Mouse (Mus musculus) B cell, adult 2 months (primary cell): ENCODE results near the gene Cald1.
A peak's percentile ranks its signal among the peaks of the same experiment; 100 is the strongest.

Experiments
- DNase-seq, 2 experiments: peaks; one replicate each; pipeline ENCODE4 v3.0.0; 2022

Cald1 gene

GRCm38 (mm10) chr6:34722660-34723059 lies 124.4 kb downstream of the Cald1 start:
- no peak for DNase-seq

- DNase-seq = no peak
Measured at GRCm38 (mm10) chr6:34723250-34723904, 125.1 kb downstream of the Cald1 start.

GRCm38 (mm10) chr6:34725660-34726059 lies 127.4 kb downstream of the Cald1 start:
- no peak for DNase-seq

- DNase-seq = no peak
Measured at GRCm38 (mm10) chr6:34726104-34726503, 127.8 kb downstream of the Cald1 start.

GRCm38 (mm10) chr6:34727316-34727983 lies 129.2 kb downstream of the Cald1 start:
- DNase-seq = no peak

- DNase-seq = no peak
Measured at GRCm38 (mm10) chr6:34729449-34730151, 131.3 kb downstream of the Cald1 start.

- DNase-seq = no peak
Measured at GRCm38 (mm10) chr6:34731007-34731406, 132.7 kb downstream of the Cald1 start.

GRCm38 (mm10) chr6:34731529-34731928 lies 133.2 kb downstream of the Cald1 start:
- no peak for DNase-seq

GRCm38 (mm10) chr6:34734940-34735695 lies 136.8 kb downstream of the Cald1 start:
- no peak for DNase-seq

GRCm38 (mm10) chr6:34736934-34737333 lies 138.6 kb downstream of the Cald1 start:
- DNase-seq = no peak

GRCm38 (mm10) chr6:34743946-34744345 lies 145.6 kb downstream of the Cald1 start:
- DNase-seq = no peak

GRCm38 (mm10) chr6:34747846-34748245 lies 149.5 kb downstream of the Cald1 start:
- no peak for DNase-seq

- no peak for DNase-seq
Measured at GRCm38 (mm10) chr6:34748566-34748965, 150.3 kb downstream of the Cald1 start.

- no peak for DNase-seq
Measured at GRCm38 (mm10) chr6:34749526-34749925, 151.2 kb downstream of the Cald1 start.

GRCm38 (mm10) chr6:34750487-34751120 lies 152.3 kb downstream of the Cald1 start:
- no peak for DNase-seq

GRCm38 (mm10) chr6:34751625-34752024 lies 153.3 kb downstream of the Cald1 start:
- DNase-seq = no peak

GRCm38 (mm10) chr6:34754448-34754847 lies 156.1 kb downstream of the Cald1 start:
- DNase-seq = peak; percentile 6 to 22

- no peak for DNase-seq
Measured at GRCm38 (mm10) chr6:34758340-34758739, 160.0 kb downstream of the Cald1 start.

- peak; percentile 39 to 47 for DNase-seq
Measured at GRCm38 (mm10) chr6:34760023-34760422, 161.7 kb downstream of the Cald1 start.

- DNase-seq = no peak
Measured at GRCm38 (mm10) chr6:34765721-34766120, 167.4 kb downstream of the Cald1 start.

- DNase-seq = no peak
Measured at GRCm38 (mm10) chr6:34769984-34770383, 171.7 kb downstream of the Cald1 start.

- DNase-seq = no peak
Measured at GRCm38 (mm10) chr6:34770491-34770890, 172.2 kb downstream of the Cald1 start.

- peak; percentile 37 to 45 for DNase-seq
Measured at GRCm38 (mm10) chr6:34776396-34776795, 178.1 kb downstream of the Cald1 start.
